Mouse (Mus musculus) hindbrain, embryonic 16.5 days (tissue): ENCODE measurements around the gene F8. TPM values are rescaled to one million over a fixed set of nuclear protein-coding genes. Genes with fewer than 3 reads are reported as not detected.
A peak's percentile ranks its signal among the peaks of the same experiment; 100 is the strongest.
"Not testable (repeated sequence)": the region's sequence is repeated elsewhere in the genome, so short reads cannot be mapped to it uniquely, and the experiment has no call there.

Experiments
- ATAC-seq: fragments of 200-750 bp; cut with Nextera tagmentation; 2 replicates; pipeline ENCODE4 v1.8.0; 2017; ENCODE audit warnings: moderate TSS enrichment, moderate library complexity
- H3K27ac ChIP-seq: fragments of 300-500 bp; sonication (generic); 2 replicates; pipeline ENCODE4 v1.5.1; 2014; ENCODE audit warnings: low read depth, mild to moderate bottlenecking, control low read depth, low read length, moderate library complexity
- H3K27me3 ChIP-seq: fragments of 300-500 bp; sonication (generic); replicated peaks from 2 replicates; pipeline ENCODE4 v1.6.1; 2014; ENCODE audit warnings: low read length; ENCODE audit not compliant: control insufficient read depth, insufficient read depth
- H3K36me3 ChIP-seq: fragments of 300-500 bp; sonication (generic); 2 replicates; pipeline ENCODE4 v1.6.1; 2014; ENCODE audit warnings: mild to moderate bottlenecking, low read length, moderate library complexity, mixed read lengths; ENCODE audit not compliant: control insufficient read depth, insufficient read depth
- H3K4me1 ChIP-seq: fragments of 300-500 bp; sonication (generic); 2 replicates; pipeline ENCODE4 v1.6.1; 2014; ENCODE audit warnings: low read depth, low read length; ENCODE audit not compliant: control insufficient read depth, insufficient read depth
- H3K4me2 ChIP-seq: fragments of 300-500 bp; sonication (generic); 2 replicates; pipeline ENCODE4 v1.6.1; 2014; ENCODE audit warnings: mild to moderate bottlenecking, low read length, control low read depth, moderate library complexity
- H3K4me3 ChIP-seq: fragments of 300-500 bp; sonication (generic); 2 replicates; pipeline ENCODE4 v1.5.1; 2014; ENCODE audit warnings: mild to moderate bottlenecking, low read length, control low read depth, moderate library complexity
- H3K9ac ChIP-seq: fragments of 300-500 bp; sonication (generic); 2 replicates; pipeline ENCODE4 v1.6.1; 2014; ENCODE audit warnings: low read depth, mild to moderate bottlenecking, control low read depth, low read length, moderate library complexity
- H3K9me3 ChIP-seq: fragments of 300-500 bp; sonication (generic); 2 replicates; pipeline ENCODE4 v1.6.1; 2014; ENCODE audit warnings: mild to moderate bottlenecking, low read length, moderate library complexity; ENCODE audit not compliant: control insufficient read depth
- WGBS: fragments of 180-500 bp; shearing (Covaris S2); extraction: QIAGEN DNeasy Blood & Tissue Kit; methylation state at CpG from one replicate; pipeline ENCODE4 v1.1.7; 2014; 5-methylcytosine and 5-hydroxymethylcytosine counted together
- polyA plus RNA-seq: library from polyadenylated mRNA; unstranded; fragments of >200 nt; fragmentation: Nextera tagmentation; extraction: Ambion mirVana; gene quantifications from 2 replicates; pipeline ENCODE4 v1.2.1, GENCODE M21; 2015

F8 gene
- polyA plus RNA-seq, 1 experiment from 2014 or later, result 2.3 TPM

GRCm38 (mm10) chrX:75372666-75373425 lies 9.6 kb downstream of the F8 start:
- Histone ChIP-seq H3K36me3 (no peaks in the 10 kb centered on the region), H3K4me2 (no peak overlapping the region), H3K27me3 (no peaks in the 10 kb centered on the region), H3K27ac (no peak overlapping the region), H3K4me3 (no peak overlapping the region), H3K9ac (no peak overlapping the region), H3K4me1 (no peaks in the 10 kb centered on the region), H3K9me3 (no peaks in the 10 kb centered on the region)
- ATAC-seq, result no peak
- WGBS, result 86% methylated on average over 2 of the region's 2 CpGs

GRCm38 (mm10) chrX:75370197-75370596 lies 12.2 kb downstream of the F8 start:
- no peak overlapping the region for H3K4me3 ChIP-seq
- no peak overlapping the region for H3K4me2 ChIP-seq
- no peaks in the 10 kb centered on the region for H3K36me3 ChIP-seq
- no peak for ATAC-seq
- H3K4me1 ChIP-seq, result no peaks in the 10 kb centered on the region
- H3K9me3 ChIP-seq, result no peaks in the 10 kb centered on the region
- H3K9ac ChIP-seq, result no peak overlapping the region
- H3K27me3 ChIP-seq, result no peaks in the 10 kb centered on the region
- H3K27ac ChIP-seq, result no peak overlapping the region

- no peak overlapping the region for H3K27ac ChIP-seq
- no peak overlapping the region for H3K4me3 ChIP-seq
- H3K27me3 ChIP-seq, result no peaks in the 10 kb centered on the region
- H3K9me3 ChIP-seq, result no peaks in the 10 kb centered on the region
- H3K4me2 ChIP-seq, result no peak overlapping the region
- H3K36me3 ChIP-seq, result no peaks in the 10 kb centered on the region
- ATAC-seq, result no peak
- no peak overlapping the region for H3K9ac ChIP-seq
- H3K4me1 ChIP-seq, result no peaks in the 10 kb centered on the region
- 91% methylated on average over 4 of the region's 4 CpGs for WGBS
Measured at GRCm38 (mm10) chrX:75323556-75323955, 58.9 kb downstream of the F8 start.

- Histone ChIP-seq H3K9ac (no peak overlapping the region), H3K4me3 (no peak overlapping the region), H3K4me2 (no peak overlapping the region), H3K36me3 (no peaks in the 10 kb centered on the region), H3K27ac (no peak overlapping the region), H3K4me1 (no peaks in the 10 kb centered on the region), H3K9me3 (no peaks in the 10 kb centered on the region), H3K27me3 (no peaks in the 10 kb centered on the region)
- ATAC-seq, result no peak
- 74% methylated on average over 8 of the region's 8 CpGs for WGBS
Measured at GRCm38 (mm10) chrX:75271676-75272075, 110.7 kb downstream of the F8 start.

DNA sequence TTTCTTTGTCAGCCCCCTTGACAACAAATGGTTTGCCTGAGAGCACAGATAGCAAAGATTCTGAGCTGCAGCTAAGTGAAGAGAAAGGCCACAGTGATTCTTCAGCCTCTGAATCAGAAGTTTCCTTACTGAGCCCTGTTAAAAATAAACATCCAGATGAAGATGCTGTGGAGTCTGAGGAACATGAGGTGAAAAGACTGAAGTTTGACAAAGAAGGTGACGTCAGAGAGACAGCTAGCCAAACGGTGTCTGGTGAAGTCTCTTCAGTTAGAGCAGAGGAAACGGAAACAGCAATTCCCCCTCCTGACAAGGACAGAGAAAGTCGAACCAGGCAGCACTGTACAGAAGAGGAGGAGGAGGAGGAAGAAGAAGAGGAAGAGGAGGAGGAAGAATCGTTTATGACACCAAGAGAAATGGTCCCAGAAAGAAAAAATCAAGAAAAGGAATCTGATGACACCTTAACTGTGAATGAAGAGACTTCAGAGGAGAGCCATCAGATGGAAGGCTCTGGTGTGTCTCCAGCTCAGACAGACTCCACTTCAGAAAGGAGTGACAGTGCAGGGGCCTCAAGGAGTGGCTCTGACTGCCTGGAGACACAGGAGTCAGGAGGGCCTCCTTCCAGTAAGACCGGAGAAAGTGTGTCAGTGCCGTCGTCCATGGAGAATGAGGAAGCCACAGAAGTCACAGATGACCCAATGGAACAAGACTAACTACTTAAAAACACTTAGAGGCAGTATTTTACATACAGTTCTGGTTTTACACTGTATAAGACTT lies 148.6 kb downstream of the F8 start:
- not testable (repeated sequence) for ATAC-seq, H3K4me2 ChIP-seq, H3K4me1 ChIP-seq, H3K36me3 ChIP-seq, H3K9ac ChIP-seq, H3K4me3 ChIP-seq, H3K9me3 ChIP-seq, H3K27ac ChIP-seq, H3K27me3 ChIP-seq
- 53% methylated on average over 8 of the region's 8 CpGs for WGBS

DNA sequence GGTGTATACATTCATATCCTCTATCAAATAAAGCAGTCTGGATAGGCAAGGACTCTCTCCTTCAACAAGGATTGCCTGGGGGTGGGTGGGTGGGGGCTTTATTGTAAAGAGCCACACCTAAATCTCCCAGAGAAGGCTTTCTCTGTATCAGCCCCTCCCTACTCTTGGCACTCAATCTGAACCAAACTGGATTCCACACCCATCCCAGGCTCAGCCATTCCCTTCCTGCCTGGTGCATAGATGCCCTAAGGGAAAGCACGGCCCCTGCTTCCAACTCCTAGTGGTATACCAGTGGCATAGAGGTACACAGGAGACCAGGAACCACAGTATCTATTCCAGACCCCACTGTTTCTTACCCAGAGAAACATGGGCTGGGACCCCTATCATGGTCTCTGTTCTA lies 151.0 kb downstream of the F8 start:
- H3K4me1 ChIP-seq, result no peaks in the 10 kb centered on the region

DNA sequence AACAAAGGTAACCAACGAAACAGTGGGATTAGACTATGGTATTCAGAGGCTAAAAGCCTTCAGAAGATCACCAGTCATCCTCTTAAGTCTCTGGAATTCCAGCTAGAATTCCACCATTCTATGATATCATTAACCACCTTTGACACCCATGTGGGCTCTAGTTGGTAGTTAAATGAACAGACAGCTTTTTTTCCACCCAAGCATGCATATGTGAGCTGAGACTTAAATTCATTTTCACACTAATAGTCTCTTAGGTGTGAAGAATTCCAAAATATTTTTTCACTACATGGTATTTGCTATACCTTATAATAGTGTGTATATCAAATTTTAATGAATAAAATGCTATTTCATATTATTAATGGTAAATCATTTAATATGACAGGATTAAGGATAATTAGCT lies 218.7 kb downstream of the F8 start, which contains the start of gene Smim9:
Gene Smim9, minus strand, starts transcription at position 101 of the 400 bp plus-strand sequence.
- H3K9me3 ChIP-seq, result no peaks in the 10 kb centered on the region
- no peak for ATAC-seq
- 66% methylated on average over 1 of the region's 1 CpGs for WGBS
- H3K4me2 ChIP-seq, result no peak within 1 kb of the TSS
- H3K27ac ChIP-seq, result no peak within 1 kb of the TSS
- no peaks in the 10 kb centered on the region for H3K36me3 ChIP-seq
- no peak within 1 kb of the TSS for H3K4me3 ChIP-seq
- H3K9ac ChIP-seq, result no peak within 1 kb of the TSS
- H3K27me3 ChIP-seq, result no peaks in the 10 kb centered on the region
- H3K4me1 ChIP-seq, result no peaks in the 10 kb centered on the region

More for the DNA sequence above, 151.0 kb downstream of the F8 start:
- no peak for ATAC-seq
- H3K27ac ChIP-seq, result no peak overlapping the region
- H3K27me3 ChIP-seq, result no peaks in the 10 kb centered on the region
- H3K9me3 ChIP-seq, result no peaks in the 10 kb centered on the region
- no peak overlapping the region for H3K4me2 ChIP-seq
- no peak overlapping the region for H3K9ac ChIP-seq
- 75% methylated on average over 1 of the region's 1 CpGs for WGBS
- H3K4me3 ChIP-seq, result no peak overlapping the region
- no peaks in the 10 kb centered on the region for H3K36me3 ChIP-seq

- ATAC-seq, result peak; percentile 60
- no peaks in the 10 kb centered on the region for H3K4me1 ChIP-seq
Measured at GRCm38 (mm10) chrX:75155576-75156243, 226.7 kb downstream of the F8 start.

GRCm38 (mm10) chrX:75152249-75152648 lies 230.2 kb downstream of the F8 start:
- Histone ChIP-seq H3K27me3 (no peaks in the 10 kb centered on the region), H3K4me1 (no peaks in the 10 kb centered on the region), H3K27ac (no peak overlapping the region), H3K4me2 (no peak overlapping the region), H3K9me3 (no peaks in the 10 kb centered on the region), H3K36me3 (no peaks in the 10 kb centered on the region), H3K4me3 (no peak overlapping the region), H3K9ac (no peak overlapping the region)
- 67% methylated on average over 1 of the region's 1 CpGs for WGBS
- ATAC-seq, result no peak

More at GRCm38 (mm10) chrX:75155576-75156243, 226.7 kb downstream of the F8 start:
- Histone ChIP-seq H3K27ac (no peak overlapping the region), H3K4me3 (peak overlapping the region; percentile 52), H3K4me2 (peak overlapping the region; percentile 77), H3K9ac (peak overlapping the region; percentile 59), H3K9me3 (no peaks in the 10 kb centered on the region), H3K27me3 (no peaks in the 10 kb centered on the region), H3K36me3 (no peaks in the 10 kb centered on the region)
- 24% methylated on average over 20 of the region's 49 CpGs for WGBS
